Mouse (Mus musculus): Measurements from ENCODE around the gene Slc15a5. TPM values are rescaled to one million over a fixed set of nuclear protein-coding genes. Genes with fewer than 3 reads are reported as not detected.

Gene Slc15a5
- polyA plus RNA-seq, 1 experiment, result not detected

DNA sequence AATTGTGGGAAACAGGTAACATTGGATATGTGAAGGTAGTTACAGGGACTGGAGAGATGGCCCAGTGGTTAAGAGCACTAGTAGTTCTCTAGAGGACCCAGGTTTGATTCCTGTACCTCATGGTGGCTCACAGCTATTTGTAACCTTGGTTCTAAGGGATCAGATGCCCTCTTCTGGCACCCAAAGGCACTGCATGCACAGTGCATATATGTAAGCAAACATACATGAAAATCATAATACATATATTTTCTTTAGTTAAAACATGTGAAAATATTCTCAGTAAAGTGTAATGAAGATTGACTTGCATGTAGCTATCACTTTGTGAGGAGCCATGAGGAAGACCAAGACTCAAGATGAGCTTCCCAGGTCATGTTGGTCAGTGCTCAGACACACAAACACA lies 62.8 kb downstream of the Slc15a5 start:
- no peak overlapping the region for H3K9ac ChIP-seq (ENCODE audit: low read depth, poor library complexity, severe bottlenecking)
- H3K9me3 ChIP-seq (replicated peaks; ENCODE audit: control insufficient read depth, insufficient read depth, low read length, poor library complexity, severe bottlenecking), result no peaks in the 10 kb centered on the region

DNA sequence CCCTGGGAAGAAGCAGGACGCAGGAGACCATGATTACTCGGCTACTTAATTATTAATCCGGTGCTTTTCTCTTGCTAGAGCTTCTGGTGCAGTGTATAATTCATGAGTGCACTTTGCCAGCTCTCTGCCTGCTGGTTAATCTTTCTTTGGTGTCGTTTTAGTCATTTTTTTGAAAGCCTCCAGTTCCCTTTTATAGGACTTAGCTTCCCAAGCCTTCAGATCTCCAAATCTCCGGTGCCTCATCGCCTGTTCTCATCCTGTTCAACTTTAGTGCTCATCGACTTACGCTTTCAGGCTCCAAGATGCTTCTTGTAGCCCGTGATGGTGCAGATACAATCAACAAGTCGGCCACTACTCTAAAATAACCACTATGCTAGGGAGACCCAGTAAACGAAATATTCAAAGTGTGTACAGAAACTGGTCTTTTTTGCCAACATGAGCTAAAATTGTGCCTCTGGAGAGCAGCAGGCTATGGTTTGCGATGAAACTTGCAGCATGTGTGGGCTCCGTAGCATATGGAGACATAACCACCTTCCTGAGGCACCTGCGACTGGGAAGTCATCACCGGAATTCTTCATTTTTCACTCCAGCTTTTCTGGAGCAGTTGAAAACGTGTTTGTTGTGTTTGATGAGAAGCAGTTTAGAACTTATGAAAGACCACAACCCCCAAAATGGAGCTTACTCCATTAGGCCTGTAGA lies 64.6 kb downstream of the Slc15a5 start:
- H3K9me3 ChIP-seq (replicated peaks; ENCODE audit: control insufficient read depth, insufficient read depth, low read length, poor library complexity, severe bottlenecking), result no peaks in the 10 kb centered on the region
- no peak overlapping the region for H3K27ac ChIP-seq (ENCODE audit: insufficient read depth, low read length)
- H3K4me3 ChIP-seq (ENCODE audit: low read depth, low read length), result no peak overlapping the region
- H3K36me3 ChIP-seq (ENCODE audit: control insufficient read depth, insufficient read depth, low read length, poor library complexity, severe bottlenecking), result no peaks in the 10 kb centered on the region
- H3K4me1 ChIP-seq (ENCODE audit: control insufficient read depth, insufficient read depth, low read length), result no peaks in the 10 kb centered on the region
- H3K27me3 ChIP-seq (ENCODE audit: control insufficient read depth, insufficient read depth, low read length, poor library complexity, severe bottlenecking), result no peaks in the 10 kb centered on the region
- H3K9ac ChIP-seq (ENCODE audit: low read depth, poor library complexity, severe bottlenecking), result no peak overlapping the region
- TF ChIP-seq POLR2A (IDR thresholded peaks at IDR 0.05; ENCODE audit: insufficient read depth, low read length) (no peak), EP300 (IDR thresholded peaks at IDR 0.05; ENCODE audit: insufficient read depth, low read depth, low read length) (no peak), CTCF (IDR thresholded peaks at IDR 0.05; ENCODE audit: low read depth, low read length) (no peak)

More for the DNA sequence above, 62.8 kb downstream of the Slc15a5 start:
- TF ChIP-seq CTCF (IDR thresholded peaks at IDR 0.05; ENCODE audit: low read depth, low read length), result no peak
- no peak for TF ChIP-seq POLR2A (IDR thresholded peaks at IDR 0.05; ENCODE audit: insufficient read depth, low read length)
- no peak for TF ChIP-seq EP300 (IDR thresholded peaks at IDR 0.05; ENCODE audit: insufficient read depth, low read depth, low read length)
- Histone ChIP-seq H3K4me3 (ENCODE audit: low read depth, low read length) (no peak overlapping the region), H3K36me3 (ENCODE audit: control insufficient read depth, insufficient read depth, low read length, poor library complexity, severe bottlenecking) (no peaks in the 10 kb centered on the region), H3K27ac (ENCODE audit: insufficient read depth, low read length) (no peak overlapping the region), H3K4me1 (ENCODE audit: control insufficient read depth, insufficient read depth, low read length) (no peaks in the 10 kb centered on the region), H3K27me3 (ENCODE audit: control insufficient read depth, insufficient read depth, low read length, poor library complexity, severe bottlenecking) (no peaks in the 10 kb centered on the region)

DNA sequence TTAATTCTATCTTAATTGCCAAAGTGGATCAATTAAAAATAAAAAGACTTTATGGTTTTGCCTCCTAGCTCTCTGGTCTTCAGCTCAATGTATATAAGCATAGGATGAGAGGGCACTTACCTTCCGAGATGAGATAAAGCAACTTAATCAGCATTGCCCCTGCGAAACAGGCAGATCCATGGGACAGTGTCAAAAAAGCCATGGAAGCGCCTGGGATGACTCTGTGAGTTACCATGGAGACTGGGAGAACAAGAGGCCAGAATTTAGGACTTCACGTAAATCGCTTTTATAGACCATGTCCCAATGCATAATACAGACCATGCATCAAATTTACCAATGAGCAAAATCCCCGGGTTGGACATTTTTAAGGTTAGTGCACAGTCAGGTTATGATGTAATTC lies 67.8 kb downstream of the Slc15a5 start:
- TF ChIP-seq EP300 (IDR thresholded peaks at IDR 0.05; ENCODE audit: insufficient read depth, low read depth, low read length) (no peak), POLR2A (IDR thresholded peaks at IDR 0.05; ENCODE audit: insufficient read depth, low read length) (no peak), CTCF (IDR thresholded peaks at IDR 0.05; ENCODE audit: low read depth, low read length) (no peak)
- H3K36me3 ChIP-seq (ENCODE audit: control insufficient read depth, insufficient read depth, low read length, poor library complexity, severe bottlenecking), result no peaks in the 10 kb centered on the region
- no peaks in the 10 kb centered on the region for H3K4me1 ChIP-seq (ENCODE audit: control insufficient read depth, insufficient read depth, low read length)
- H3K4me3 ChIP-seq (ENCODE audit: low read depth, low read length), result no peak overlapping the region
- H3K27ac ChIP-seq (ENCODE audit: insufficient read depth, low read length), result no peak overlapping the region
- no peaks in the 10 kb centered on the region for H3K9me3 ChIP-seq (replicated peaks; ENCODE audit: control insufficient read depth, insufficient read depth, low read length, poor library complexity, severe bottlenecking)
- no peak overlapping the region for H3K9ac ChIP-seq (ENCODE audit: low read depth, poor library complexity, severe bottlenecking)
- H3K27me3 ChIP-seq (ENCODE audit: control insufficient read depth, insufficient read depth, low read length, poor library complexity, severe bottlenecking), result no peaks in the 10 kb centered on the region

DNA sequence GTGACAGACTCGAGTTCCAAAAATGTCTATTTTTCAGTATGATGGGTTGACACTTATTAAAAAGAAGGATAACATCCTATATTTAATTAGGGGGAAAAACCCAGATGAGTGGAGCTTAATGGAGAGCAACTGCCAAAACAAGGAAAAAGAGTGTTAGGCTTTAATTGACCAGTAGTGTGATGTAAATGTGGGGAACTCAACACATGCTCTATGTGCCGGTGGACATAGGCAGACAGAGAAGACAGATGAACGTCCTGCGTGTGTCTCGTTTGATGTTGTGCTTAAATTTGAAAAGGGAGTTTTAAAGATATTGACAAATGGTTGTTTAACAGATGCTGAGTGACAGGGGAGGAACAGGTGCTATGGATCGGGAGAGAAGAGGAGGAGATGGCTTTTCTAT lies 72.0 kb downstream of the Slc15a5 start:
- H3K9ac ChIP-seq (ENCODE audit: low read depth, poor library complexity, severe bottlenecking), result no peak overlapping the region
- H3K4me1 ChIP-seq (ENCODE audit: control insufficient read depth, insufficient read depth, low read length), result no peaks in the 10 kb centered on the region
- H3K36me3 ChIP-seq (ENCODE audit: control insufficient read depth, insufficient read depth, low read length, poor library complexity, severe bottlenecking), result no peaks in the 10 kb centered on the region
- TF ChIP-seq EP300 (IDR thresholded peaks at IDR 0.05; ENCODE audit: insufficient read depth, low read depth, low read length), result no peak
- no peak for TF ChIP-seq POLR2A (IDR thresholded peaks at IDR 0.05; ENCODE audit: insufficient read depth, low read length)
- TF ChIP-seq CTCF (IDR thresholded peaks at IDR 0.05; ENCODE audit: low read depth, low read length), result no peak
- H3K4me3 ChIP-seq (ENCODE audit: low read depth, low read length), result no peak overlapping the region
- H3K27ac ChIP-seq (ENCODE audit: insufficient read depth, low read length), result no peak overlapping the region
- H3K27me3 ChIP-seq (ENCODE audit: control insufficient read depth, insufficient read depth, low read length, poor library complexity, severe bottlenecking), result no peaks in the 10 kb centered on the region
- H3K9me3 ChIP-seq (replicated peaks; ENCODE audit: control insufficient read depth, insufficient read depth, low read length, poor library complexity, severe bottlenecking), result no peaks in the 10 kb centered on the region

DNA sequence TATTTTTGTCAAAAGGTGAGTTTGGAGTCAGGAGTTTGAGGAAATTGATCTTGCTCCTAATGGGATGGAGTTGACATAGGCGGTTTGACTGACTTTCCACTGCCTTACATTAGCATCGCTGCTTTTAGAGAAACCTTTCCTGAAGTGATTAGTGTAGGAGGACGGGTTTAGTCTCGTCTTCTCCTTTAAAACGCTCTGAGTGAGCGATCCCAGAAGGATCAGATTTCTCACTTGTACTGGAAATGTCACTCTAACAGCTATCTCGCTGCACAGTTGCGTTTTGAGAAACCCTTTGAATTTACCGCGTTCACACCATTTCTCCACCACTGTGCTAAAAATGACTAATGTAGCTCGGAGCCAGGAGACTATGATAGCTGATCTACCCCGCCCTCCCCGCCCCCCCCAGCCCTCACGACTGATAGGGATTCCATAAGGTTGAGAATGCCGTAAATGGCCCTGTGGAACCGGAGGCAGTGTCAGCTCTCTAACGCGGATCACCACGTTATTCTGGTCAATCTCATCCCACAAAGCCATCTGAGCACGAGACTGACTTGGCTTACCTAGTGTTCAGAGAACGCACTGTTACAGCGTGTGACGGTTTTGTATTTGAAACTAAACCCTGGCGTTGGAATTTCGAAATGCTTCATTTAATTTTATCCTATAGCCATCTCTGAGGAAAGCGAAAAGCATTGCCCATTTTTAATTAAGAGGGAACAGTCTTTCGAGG lies 73.0 kb downstream of the Slc15a5 start:
- no peak for TF ChIP-seq EP300 (IDR thresholded peaks at IDR 0.05; ENCODE audit: insufficient read depth, low read depth, low read length)
- TF ChIP-seq POLR2A (IDR thresholded peaks at IDR 0.05; ENCODE audit: insufficient read depth, low read length), result no peak
- no peak for TF ChIP-seq CTCF (IDR thresholded peaks at IDR 0.05; ENCODE audit: low read depth, low read length)
- Histone ChIP-seq H3K27me3 (ENCODE audit: control insufficient read depth, insufficient read depth, low read length, poor library complexity, severe bottlenecking) (no peaks in the 10 kb centered on the region), H3K36me3 (ENCODE audit: control insufficient read depth, insufficient read depth, low read length, poor library complexity, severe bottlenecking) (no peaks in the 10 kb centered on the region), H3K9me3 (replicated peaks; ENCODE audit: control insufficient read depth, insufficient read depth, low read length, poor library complexity, severe bottlenecking) (no peaks in the 10 kb centered on the region), H3K27ac (ENCODE audit: insufficient read depth, low read length) (no peak overlapping the region), H3K4me1 (ENCODE audit: control insufficient read depth, insufficient read depth, low read length) (no peaks in the 10 kb centered on the region), H3K4me3 (ENCODE audit: low read depth, low read length) (no peak overlapping the region), H3K9ac (ENCODE audit: low read depth, poor library complexity, severe bottlenecking) (no peak overlapping the region)

DNA sequence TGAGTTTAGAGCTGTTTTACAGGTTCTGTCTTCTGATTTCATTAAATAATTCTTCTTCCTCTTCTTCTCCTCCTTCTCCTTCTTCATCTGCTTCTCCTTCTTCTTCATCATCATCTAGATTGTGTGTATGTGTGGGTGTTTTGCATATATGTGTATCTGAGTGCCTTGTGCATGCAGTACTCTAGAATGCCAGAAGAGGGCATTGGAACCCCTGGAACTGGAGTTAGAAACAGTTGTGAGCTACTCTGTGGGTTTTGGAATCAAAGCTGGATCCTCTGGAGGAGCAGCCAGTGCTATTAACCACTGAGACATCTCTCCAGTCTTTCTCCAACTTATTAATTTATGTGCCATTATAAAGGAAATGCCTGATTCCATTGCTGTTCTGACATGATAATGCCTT lies 89.9 kb downstream of the Slc15a5 start:
- Histone ChIP-seq H3K4me1 (ENCODE audit: control insufficient read depth, insufficient read depth, low read length) (no peaks in the 10 kb centered on the region), H3K4me3 (ENCODE audit: low read depth, low read length) (no peak overlapping the region), H3K9me3 (replicated peaks; ENCODE audit: control insufficient read depth, insufficient read depth, low read length, poor library complexity, severe bottlenecking) (no peaks in the 10 kb centered on the region), H3K27ac (ENCODE audit: insufficient read depth, low read length) (no peak overlapping the region), H3K36me3 (ENCODE audit: control insufficient read depth, insufficient read depth, low read length, poor library complexity, severe bottlenecking) (no peaks in the 10 kb centered on the region), H3K9ac (ENCODE audit: low read depth, poor library complexity, severe bottlenecking) (no peak overlapping the region), H3K27me3 (ENCODE audit: control insufficient read depth, insufficient read depth, low read length, poor library complexity, severe bottlenecking) (no peaks in the 10 kb centered on the region)
- TF ChIP-seq EP300 (IDR thresholded peaks at IDR 0.05; ENCODE audit: insufficient read depth, low read depth, low read length) (no peak), POLR2A (IDR thresholded peaks at IDR 0.05; ENCODE audit: insufficient read depth, low read length) (no peak), CTCF (IDR thresholded peaks at IDR 0.05; ENCODE audit: low read depth, low read length) (no peak)
